Mouse (Mus musculus) monocyte, adult 2 months (primary cell): Measurements from ENCODE around the gene Gm3667.
"Not testable (repeated sequence)": the region's sequence is repeated elsewhere in the genome, so short reads cannot be mapped to it uniquely, and the experiment has no call there.

ENCODE experiments used
- DNase-seq, 2 experiments: peaks; one replicate each; pipeline ENCODE4 v3.0.0; 2022; ENCODE audit warnings: low spot score in 2 of 2, low read depth in 1 of 2

The Gm3667 gene

DNA sequence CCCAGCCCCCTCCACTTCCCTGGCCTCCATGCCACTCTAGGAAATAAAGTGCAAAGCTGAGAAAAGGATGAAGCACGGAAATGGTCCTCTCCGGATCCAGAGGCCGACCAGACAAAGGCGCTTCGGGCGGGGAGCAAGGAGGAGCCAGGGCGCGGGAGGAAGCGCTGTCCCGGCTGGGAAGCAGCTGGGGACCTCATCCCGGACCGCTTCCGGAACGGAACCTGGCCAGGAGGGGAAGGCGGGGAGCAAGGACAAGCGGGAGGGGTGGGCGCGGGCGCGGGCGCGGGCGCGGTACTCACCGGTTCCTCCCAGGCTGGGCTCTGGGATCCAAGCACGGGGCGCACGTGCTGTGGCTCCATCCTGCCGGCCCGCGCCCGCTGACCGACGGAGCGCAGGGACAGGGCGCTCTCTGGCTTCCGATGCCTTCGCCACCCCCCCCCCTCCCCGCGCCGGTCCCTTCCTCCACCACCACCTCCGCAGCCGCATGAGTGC is at the start of gene Gm3667:
Gene Gm3667 (minus strand): TSS at position 442 of the 492 bp plus-strand sequence.
- DNase-seq = not testable (repeated sequence)

- DNase-seq = peak in 1 of 2 experiments; percentile 1
These were observed 10.1 kb upstream of the Gm3667 start for GRCm38 (mm10) chr14:6899881-6900280.

GRCm38 (mm10) chr14:6888811-6889210 is 951 bp downstream of the Gm3667 start:
- DNase-seq = not testable (repeated sequence)

DNA sequence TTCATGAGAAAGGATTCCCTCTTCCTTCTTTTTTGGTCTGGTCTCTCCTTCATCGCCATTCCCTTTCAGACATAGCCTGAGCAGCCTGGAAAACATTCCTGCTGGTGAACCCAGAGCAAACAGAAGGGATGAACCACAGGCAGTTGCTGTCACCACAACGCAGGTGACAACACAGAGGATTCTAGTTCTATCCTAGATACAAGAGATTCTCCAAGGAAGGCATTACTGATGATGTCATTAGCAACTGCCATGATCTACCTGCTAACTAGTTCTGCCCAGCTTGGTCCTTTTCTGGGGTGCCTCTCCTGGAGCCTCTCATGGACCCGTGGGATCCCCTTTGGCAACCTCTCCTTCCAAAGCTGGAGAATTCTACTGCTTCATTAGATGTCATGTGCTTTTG is 49.6 kb downstream of the Gm3667 start, which contains the start of gene Gm3642:
Gene Gm3642 (minus strand): TSS at position 101 of the 400 bp plus-strand sequence.
- DNase-seq = not testable (repeated sequence)

DNA sequence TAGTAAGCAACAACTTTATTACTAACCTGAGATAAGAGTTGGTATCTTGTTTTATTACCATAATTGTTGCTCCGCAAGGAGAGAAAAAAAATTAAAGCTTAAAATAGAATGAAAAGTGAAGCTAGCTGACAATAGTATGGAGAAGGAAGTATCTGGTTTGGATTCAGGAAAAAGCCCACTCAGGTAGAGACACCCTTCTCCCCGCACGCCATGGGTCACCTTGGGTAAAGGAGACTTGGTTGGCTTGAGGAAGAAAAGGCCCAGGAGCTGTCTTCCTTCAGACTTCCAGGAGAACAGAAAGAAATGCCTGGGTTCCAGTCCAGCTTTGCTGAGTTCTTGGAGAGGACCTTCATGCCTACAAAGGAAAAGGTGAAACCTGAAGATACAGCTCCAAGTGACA is 66.5 kb downstream of the Gm3667 start:
- DNase-seq = not testable (repeated sequence)
